Mouse (Mus musculus) testis, adult 2 months (tissue): Measurements from ENCODE around the gene Tnfaip8l1.

ENCODE experiments used
- CTCF ChIP-seq: fragments of 200-500 bp; IDR thresholded peaks from 2 replicates; pipeline ENCODE4 v1.5.1; 2012; ENCODE audit warnings: low read depth, mild to moderate bottlenecking, inconsistent platforms, low read length, moderate library complexity; ENCODE audit not compliant: control insufficient read depth, insufficient read depth, insufficient replicate concordance
- POLR2A ChIP-seq: fragments of 200-500 bp; IDR thresholded peaks from 2 replicates; pipeline ENCODE4 v1.6.1; 2012; ENCODE audit warnings: low read depth, mild to moderate bottlenecking, inconsistent platforms, low read length, moderate library complexity; ENCODE audit not compliant: control insufficient read depth

DNA sequence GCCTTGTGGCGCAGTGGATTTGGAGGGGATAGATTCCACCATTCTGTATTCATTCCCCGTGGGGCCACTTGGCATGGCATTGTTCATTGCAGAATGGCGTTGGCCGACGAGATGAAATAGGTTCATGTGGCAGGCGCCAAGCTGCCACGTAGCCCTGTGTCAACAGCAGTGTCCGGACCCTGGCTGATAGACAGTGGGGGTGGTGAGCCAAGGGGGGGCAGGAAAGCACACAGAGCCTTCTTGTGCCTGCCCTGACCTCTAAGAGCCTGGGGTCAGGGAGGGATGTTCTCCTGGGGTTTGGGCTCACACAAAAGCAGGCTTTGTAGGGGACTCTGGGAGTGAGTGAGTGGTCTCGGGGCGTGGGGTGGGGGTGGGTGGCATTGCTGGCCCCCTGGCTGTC is 8.4 kb downstream of the Tnfaip8l1 start:
- TF ChIP-seq CTCF (no peak), POLR2A (no peak)
